Mouse (Mus musculus): ENCODE data around the gene Pam.

Gene Pam

GRCm38 (mm10) chr1:98080431-98080830, 15.0 kb downstream of the Pam start:
- DNase-seq (ENCODE audit: inconsistent ontology term): no peak

GRCm38 (mm10) chr1:98079640-98080039, 15.8 kb downstream of the Pam start:
- peak; percentile 38 for DNase-seq (ENCODE audit: inconsistent ontology term)

- no peak for DNase-seq (ENCODE audit: inconsistent ontology term)
Observed at GRCm38 (mm10) chr1:98078735-98079134, 16.7 kb downstream of the Pam start.

- no peak for DNase-seq (ENCODE audit: inconsistent ontology term)
Observed at GRCm38 (mm10) chr1:98073826-98074225, 21.6 kb downstream of the Pam start.

- no peak for DNase-seq (ENCODE audit: inconsistent ontology term)
Observed at GRCm38 (mm10) chr1:98073127-98073526, 22.3 kb downstream of the Pam start.

GRCm38 (mm10) chr1:98072045-98072444, 23.4 kb downstream of the Pam start:
- DNase-seq (ENCODE audit: inconsistent ontology term): no peak

- no peak for DNase-seq (ENCODE audit: inconsistent ontology term)
Observed at GRCm38 (mm10) chr1:98071436-98071835, 24.0 kb downstream of the Pam start.

- DNase-seq (ENCODE audit: inconsistent ontology term): peak; percentile 32
Observed at GRCm38 (mm10) chr1:98070743-98071325, 24.6 kb downstream of the Pam start.

- no peak for DNase-seq (ENCODE audit: inconsistent ontology term)
Observed at GRCm38 (mm10) chr1:98068177-98068576, 27.3 kb downstream of the Pam start.

GRCm38 (mm10) chr1:98062074-98062473, 33.4 kb downstream of the Pam start:
- no peak for DNase-seq (ENCODE audit: inconsistent ontology term)

- peak; percentile 65 for DNase-seq (ENCODE audit: inconsistent ontology term)
Observed at GRCm38 (mm10) chr1:98059401-98059800, 36.0 kb downstream of the Pam start.

GRCm38 (mm10) chr1:98056996-98057945, 38.2 kb downstream of the Pam start:
- no peak for DNase-seq (ENCODE audit: inconsistent ontology term)

- DNase-seq (ENCODE audit: inconsistent ontology term): no peak
Observed at GRCm38 (mm10) chr1:98056277-98056676, 39.2 kb downstream of the Pam start.

- DNase-seq (ENCODE audit: inconsistent ontology term): no peak
Observed at GRCm38 (mm10) chr1:98055591-98055990, 39.9 kb downstream of the Pam start.

- DNase-seq (ENCODE audit: inconsistent ontology term): no peak
Observed at GRCm38 (mm10) chr1:98053994-98054393, 41.5 kb downstream of the Pam start.

- DNase-seq (ENCODE audit: inconsistent ontology term): no peak
Observed at GRCm38 (mm10) chr1:98053447-98053846, 42.0 kb downstream of the Pam start.

- no peak for DNase-seq (ENCODE audit: inconsistent ontology term)
Observed at GRCm38 (mm10) chr1:98052775-98053174, 42.7 kb downstream of the Pam start.

- DNase-seq (ENCODE audit: inconsistent ontology term): no peak
Observed at GRCm38 (mm10) chr1:98051039-98051438, 44.4 kb downstream of the Pam start.

- no peak for DNase-seq (ENCODE audit: inconsistent ontology term)
Observed at GRCm38 (mm10) chr1:98049756-98050155, 45.7 kb downstream of the Pam start.

- peak; percentile 22 for DNase-seq (ENCODE audit: inconsistent ontology term)
Observed at GRCm38 (mm10) chr1:98048218-98048801, 47.1 kb downstream of the Pam start.

GRCm38 (mm10) chr1:98047284-98048217, 47.9 kb downstream of the Pam start:
- DNase-seq (ENCODE audit: inconsistent ontology term): peak; percentile 83

GRCm38 (mm10) chr1:98042425-98042824, 53.0 kb downstream of the Pam start:
- DNase-seq (ENCODE audit: inconsistent ontology term): peak; percentile 58
